Mouse (Mus musculus) retina, embryonic 14.5 days (tissue): ENCODE data around the gene Sall4.
A peak's percentile ranks its signal among the peaks of the same experiment; 100 is the strongest.
"Not testable (repeated sequence)": the region's sequence is repeated elsewhere in the genome, so short reads cannot be mapped to it uniquely, and the experiment has no call there.

Experiments
- DNase-seq: peaks from one replicate; pipeline ENCODE4 v3.0.0-alpha.2; 2015; ENCODE audit warnings: low spot score

Gene Sall4

GRCm38 (mm10) chr2:168744406-168744805, 23.3 kb downstream of the Sall4 start:
- not testable (repeated sequence) for DNase-seq

- peak; percentile 81 for DNase-seq
Observed at GRCm38 (mm10) chr2:168742649-168743048, 25.1 kb downstream of the Sall4 start.

- peak; percentile 70 for DNase-seq
Observed at GRCm38 (mm10) chr2:168742059-168742627, 25.6 kb downstream of the Sall4 start, which contains the start of gene Atp9a. Gene Atp9a (minus strand): TSS chr2:168742409.

- DNase-seq, result peak; percentile 76
Observed at GRCm38 (mm10) chr2:168741273-168742058, 26.3 kb downstream of the Sall4 start.

- no peak for DNase-seq
Observed at GRCm38 (mm10) chr2:168740496-168740895, 27.2 kb downstream of the Sall4 start.

- no peak for DNase-seq
Observed at GRCm38 (mm10) chr2:168738854-168739253, 28.9 kb downstream of the Sall4 start.

GRCm38 (mm10) chr2:168737878-168738277, 29.9 kb downstream of the Sall4 start:
- no peak for DNase-seq

- no peak for DNase-seq
Observed at GRCm38 (mm10) chr2:168734023-168734422, 33.7 kb downstream of the Sall4 start.

- no peak for DNase-seq
Observed at GRCm38 (mm10) chr2:168731258-168731657, 36.5 kb downstream of the Sall4 start.

GRCm38 (mm10) chr2:168729736-168730135, 38.0 kb downstream of the Sall4 start:
- no peak for DNase-seq

GRCm38 (mm10) chr2:168728045-168728444, 39.7 kb downstream of the Sall4 start:
- no peak for DNase-seq

GRCm38 (mm10) chr2:168726007-168726406, 41.7 kb downstream of the Sall4 start:
- DNase-seq, result peak; percentile 86

GRCm38 (mm10) chr2:168721313-168721712, 46.4 kb downstream of the Sall4 start:
- no peak for DNase-seq

GRCm38 (mm10) chr2:168719742-168720141, 48.0 kb downstream of the Sall4 start:
- DNase-seq, result no peak

- DNase-seq, result no peak
Observed at GRCm38 (mm10) chr2:168718735-168719134, 49.0 kb downstream of the Sall4 start.

- no peak for DNase-seq
Observed at GRCm38 (mm10) chr2:168718267-168718666, 49.5 kb downstream of the Sall4 start.

GRCm38 (mm10) chr2:168712199-168713176, 55.3 kb downstream of the Sall4 start:
- no peak for DNase-seq

- no peak for DNase-seq
Observed at GRCm38 (mm10) chr2:168710979-168711378, 56.8 kb downstream of the Sall4 start.

GRCm38 (mm10) chr2:168707766-168708165, 60.0 kb downstream of the Sall4 start:
- no peak for DNase-seq

- DNase-seq, result peak; percentile 64
Observed at GRCm38 (mm10) chr2:168702266-168702665, 65.5 kb downstream of the Sall4 start.
